Mouse (Mus musculus) layer of hippocampus, adult 11-12 months (tissue): Measurements from ENCODE around the gene Slc16a13.

Experiments used
- DNase-seq: peaks from one replicate; pipeline ENCODE4 v3.0.0; 2022; ENCODE audit warnings: low spot score

Gene Slc16a13

GRCm38 (mm10) chr11:70211972-70212371 is 8.9 kb downstream of the Slc16a13 start:
- no peak for DNase-seq

GRCm38 (mm10) chr11:70210681-70211080 is 10.2 kb downstream of the Slc16a13 start:
- no peak for DNase-seq

- DNase-seq, result no peak
Measured at GRCm38 (mm10) chr11:70208778-70209388, 12.0 kb downstream of the Slc16a13 start.

- no peak for DNase-seq
Measured at GRCm38 (mm10) chr11:70207283-70207682, 13.6 kb downstream of the Slc16a13 start.

GRCm38 (mm10) chr11:70206801-70207200 is 14.1 kb downstream of the Slc16a13 start:
- DNase-seq, result no peak

- peak; percentile 78 for DNase-seq
Measured at GRCm38 (mm10) chr11:70201691-70202090, 19.2 kb downstream of the Slc16a13 start.

GRCm38 (mm10) chr11:70200036-70200608 is 20.7 kb downstream of the Slc16a13 start:
- no peak for DNase-seq

GRCm38 (mm10) chr11:70199107-70199506 is 21.8 kb downstream of the Slc16a13 start:
- no peak for DNase-seq

- no peak for DNase-seq
Measured at GRCm38 (mm10) chr11:70198332-70198731, 22.5 kb downstream of the Slc16a13 start.

GRCm38 (mm10) chr11:70193354-70194285 is 27.2 kb downstream of the Slc16a13 start:
- DNase-seq, result no peak

- DNase-seq, result no peak
Measured at GRCm38 (mm10) chr11:70192157-70192556, 28.7 kb downstream of the Slc16a13 start.

- DNase-seq, result no peak
Measured at GRCm38 (mm10) chr11:70191188-70191587, 29.7 kb downstream of the Slc16a13 start.

- no peak for DNase-seq
Measured at GRCm38 (mm10) chr11:70189319-70190134, 31.3 kb downstream of the Slc16a13 start.

- DNase-seq, result no peak
Measured at GRCm38 (mm10) chr11:70185120-70185519, 35.7 kb downstream of the Slc16a13 start.

- no peak for DNase-seq
Measured at GRCm38 (mm10) chr11:70180496-70180895, 40.4 kb downstream of the Slc16a13 start.

- peak; percentile 13 for DNase-seq
Measured at GRCm38 (mm10) chr11:70179401-70179800, 41.5 kb downstream of the Slc16a13 start.

GRCm38 (mm10) chr11:70178756-70179155 is 42.1 kb downstream of the Slc16a13 start:
- no peak for DNase-seq

- DNase-seq, result no peak
Measured at GRCm38 (mm10) chr11:70178311-70178710, 42.6 kb downstream of the Slc16a13 start.

GRCm38 (mm10) chr11:70177647-70178046 is 43.2 kb downstream of the Slc16a13 start:
- DNase-seq, result no peak

GRCm38 (mm10) chr11:70174491-70174890 is 46.4 kb downstream of the Slc16a13 start:
- DNase-seq, result no peak

GRCm38 (mm10) chr11:70172298-70172697 is 48.6 kb downstream of the Slc16a13 start:
- DNase-seq, result no peak

GRCm38 (mm10) chr11:70171847-70172246 is 49.0 kb downstream of the Slc16a13 start:
- DNase-seq, result peak; percentile 19
